Mouse (Mus musculus): ENCODE results near the gene Elob. TPM values are rescaled to one million over a fixed set of nuclear protein-coding genes. Genes with fewer than 3 reads are reported as not detected.

Elob gene
- 116 TPM for polyA plus RNA-seq (2015; fragmentation: Illumina TruSeq; extraction: RNeasy Lipid Tissue Mini Kit (QIAGEN cat#74804); ENCODE audit: insufficient read depth, low read depth, low replicate concordance)

GRCm38 (mm10) chr17:23829064-23829619 is at the start of gene Elob:
Gene Elob, minus strand, starts transcription at chr17:23829136.

GRCm38 (mm10) chr17:23867756-23868155 is 38.8 kb upstream of the Elob start, which contains the start of gene Prss21:
Gene Prss21, plus strand, starts transcription at chr17:23868056.

GRCm38 (mm10) chr17:23843812-23844273 is 14.9 kb upstream of the Elob start, which contains the start of the genes Prss32 and Prss41:
Gene Prss32, plus strand, starts transcription at chr17:23843855.
Gene Prss41, minus strand, starts transcription at chr17:23844172.

GRCm38 (mm10) chr17:23836006-23836575 is 7.2 kb upstream of the Elob start, which contains the start of gene Prss33:
Gene Prss33, minus strand, starts transcription at chr17:23836056.

GRCm38 (mm10) chr17:23790269-23791078 is 38.5 kb downstream of the Elob start, which contains the start of gene Srrm2:
Gene Srrm2, plus strand, starts transcription at chr17:23790532.

GRCm38 (mm10) chr17:23785561-23786471 is 43.1 kb downstream of the Elob start, which contains the start of gene Flywch2:
Gene Flywch2, minus strand, starts transcription at chr17:23786081.

Other genes with a start within 250 kb of the Elob start
- gene Zfp13, start 229.6 kb downstream of the Elob start, polyA plus RNA-seq (2015; fragmentation: Illumina TruSeq; extraction: RNeasy Lipid Tissue Mini Kit (QIAGEN cat#74804); ENCODE audit: insufficient read depth, low read depth, low replicate concordance), result 4.2 TPM
- not detected for gene Zscan10, start 228.3 kb downstream of the Elob start, polyA plus RNA-seq (2015; fragmentation: Illumina TruSeq; extraction: RNeasy Lipid Tissue Mini Kit (QIAGEN cat#74804); ENCODE audit: insufficient read depth, low read depth, low replicate concordance)
- 0.24 TPM for gene Mmp25, start 183.9 kb downstream of the Elob start, polyA plus RNA-seq (2015; fragmentation: Illumina TruSeq; extraction: RNeasy Lipid Tissue Mini Kit (QIAGEN cat#74804); ENCODE audit: insufficient read depth, low read depth, low replicate concordance)
- gene Bicdl2, start 168.6 kb downstream of the Elob start, polyA plus RNA-seq (2015; fragmentation: Illumina TruSeq; extraction: RNeasy Lipid Tissue Mini Kit (QIAGEN cat#74804); ENCODE audit: insufficient read depth, low read depth, low replicate concordance), result 2.9 TPM
- 44.8 TPM for gene Hcfc1r1, start 155.5 kb downstream of the Elob start, polyA plus RNA-seq (2015; fragmentation: Illumina TruSeq; extraction: RNeasy Lipid Tissue Mini Kit (QIAGEN cat#74804); ENCODE audit: insufficient read depth, low read depth, low replicate concordance)
- 3.1 TPM for gene Thoc6, start 155.3 kb downstream of the Elob start, polyA plus RNA-seq (2015; fragmentation: Illumina TruSeq; extraction: RNeasy Lipid Tissue Mini Kit (QIAGEN cat#74804); ENCODE audit: insufficient read depth, low read depth, low replicate concordance)
- 9.0 TPM for gene Tnfrsf12a, start 151.7 kb downstream of the Elob start, polyA plus RNA-seq (2015; fragmentation: Illumina TruSeq; extraction: RNeasy Lipid Tissue Mini Kit (QIAGEN cat#74804); ENCODE audit: insufficient read depth, low read depth, low replicate concordance)
- gene Cldn6, start 149.9 kb downstream of the Elob start, polyA plus RNA-seq (2015; fragmentation: Illumina TruSeq; extraction: RNeasy Lipid Tissue Mini Kit (QIAGEN cat#74804); ENCODE audit: insufficient read depth, low read depth, low replicate concordance), result 4.2 TPM
- gene Cldn9, start 145.1 kb downstream of the Elob start, polyA plus RNA-seq (2015; fragmentation: Illumina TruSeq; extraction: RNeasy Lipid Tissue Mini Kit (QIAGEN cat#74804); ENCODE audit: insufficient read depth, low read depth, low replicate concordance), result 3.5 TPM
- gene 1520401A03Rik, start 106.4 kb downstream of the Elob start, polyA plus RNA-seq (2015; fragmentation: Illumina TruSeq; extraction: RNeasy Lipid Tissue Mini Kit (QIAGEN cat#74804); ENCODE audit: insufficient read depth, low read depth, low replicate concordance), result not detected
- gene Pkmyt1, start 102.8 kb downstream of the Elob start, polyA plus RNA-seq (2015; fragmentation: Illumina TruSeq; extraction: RNeasy Lipid Tissue Mini Kit (QIAGEN cat#74804); ENCODE audit: insufficient read depth, low read depth, low replicate concordance), result 3.3 TPM
- gene Paqr4, start 88.3 kb downstream of the Elob start, polyA plus RNA-seq (2015; fragmentation: Illumina TruSeq; extraction: RNeasy Lipid Tissue Mini Kit (QIAGEN cat#74804); ENCODE audit: insufficient read depth, low read depth, low replicate concordance), result 5.0 TPM
- not detected for gene Kremen2, start 83.3 kb downstream of the Elob start, polyA plus RNA-seq (2015; fragmentation: Illumina TruSeq; extraction: RNeasy Lipid Tissue Mini Kit (QIAGEN cat#74804); ENCODE audit: insufficient read depth, low read depth, low replicate concordance)
- 9.7 TPM for gene Flywch1, start 57.5 kb downstream of the Elob start, polyA plus RNA-seq (2015; fragmentation: Illumina TruSeq; extraction: RNeasy Lipid Tissue Mini Kit (QIAGEN cat#74804); ENCODE audit: insufficient read depth, low read depth, low replicate concordance)
- 1.3 TPM for gene Flywch2, start 43.1 kb downstream of the Elob start, polyA plus RNA-seq (2015; fragmentation: Illumina TruSeq; extraction: RNeasy Lipid Tissue Mini Kit (QIAGEN cat#74804); ENCODE audit: insufficient read depth, low read depth, low replicate concordance)
- 176 TPM for gene Srrm2, start 38.6 kb downstream of the Elob start, polyA plus RNA-seq (2015; fragmentation: Illumina TruSeq; extraction: RNeasy Lipid Tissue Mini Kit (QIAGEN cat#74804); ENCODE audit: insufficient read depth, low read depth, low replicate concordance)
- gene Prss33, start 6.9 kb upstream of the Elob start, polyA plus RNA-seq (2015; fragmentation: Illumina TruSeq; extraction: RNeasy Lipid Tissue Mini Kit (QIAGEN cat#74804); ENCODE audit: insufficient read depth, low read depth, low replicate concordance), result not detected
- gene Prss32, start 14.7 kb upstream of the Elob start, polyA plus RNA-seq (2015; fragmentation: Illumina TruSeq; extraction: RNeasy Lipid Tissue Mini Kit (QIAGEN cat#74804); ENCODE audit: insufficient read depth, low read depth, low replicate concordance), result not detected
- gene Prss41, start 15.0 kb upstream of the Elob start, polyA plus RNA-seq (2015; fragmentation: Illumina TruSeq; extraction: RNeasy Lipid Tissue Mini Kit (QIAGEN cat#74804); ENCODE audit: insufficient read depth, low read depth, low replicate concordance), result not detected
- gene Prss21, start 38.9 kb upstream of the Elob start, polyA plus RNA-seq (2015; fragmentation: Illumina TruSeq; extraction: RNeasy Lipid Tissue Mini Kit (QIAGEN cat#74804); ENCODE audit: insufficient read depth, low read depth, low replicate concordance), result not detected
- not detected for gene Dcpp1, start 51.7 kb upstream of the Elob start, polyA plus RNA-seq (2015; fragmentation: Illumina TruSeq; extraction: RNeasy Lipid Tissue Mini Kit (QIAGEN cat#74804); ENCODE audit: insufficient read depth, low read depth, low replicate concordance)
- not detected for gene Dcpp2, start 51.7 kb upstream of the Elob start, polyA plus RNA-seq (2015; fragmentation: Illumina TruSeq; extraction: RNeasy Lipid Tissue Mini Kit (QIAGEN cat#74804); ENCODE audit: insufficient read depth, low read depth, low replicate concordance)
- gene Dcpp3, start 88.3 kb upstream of the Elob start, polyA plus RNA-seq (2015; fragmentation: Illumina TruSeq; extraction: RNeasy Lipid Tissue Mini Kit (QIAGEN cat#74804); ENCODE audit: insufficient read depth, low read depth, low replicate concordance), result not detected
- gene Sbp, start 112.5 kb upstream of the Elob start, polyA plus RNA-seq (2015; fragmentation: Illumina TruSeq; extraction: RNeasy Lipid Tissue Mini Kit (QIAGEN cat#74804); ENCODE audit: insufficient read depth, low read depth, low replicate concordance), result not detected
- not detected for gene Sbpl, start 126.1 kb upstream of the Elob start, polyA plus RNA-seq (2015; fragmentation: Illumina TruSeq; extraction: RNeasy Lipid Tissue Mini Kit (QIAGEN cat#74804); ENCODE audit: insufficient read depth, low read depth, low replicate concordance)
- gene Prss30, start 151.4 kb upstream of the Elob start, polyA plus RNA-seq (2015; fragmentation: Illumina TruSeq; extraction: RNeasy Lipid Tissue Mini Kit (QIAGEN cat#74804); ENCODE audit: insufficient read depth, low read depth, low replicate concordance), result not detected
- not detected for gene Prss22, start 169.0 kb upstream of the Elob start, polyA plus RNA-seq (2015; fragmentation: Illumina TruSeq; extraction: RNeasy Lipid Tissue Mini Kit (QIAGEN cat#74804); ENCODE audit: insufficient read depth, low read depth, low replicate concordance)
- not detected for gene Prss27, start 209.0 kb upstream of the Elob start, polyA plus RNA-seq (2015; fragmentation: Illumina TruSeq; extraction: RNeasy Lipid Tissue Mini Kit (QIAGEN cat#74804); ENCODE audit: insufficient read depth, low read depth, low replicate concordance)
- gene Kctd5, start 244.3 kb upstream of the Elob start, polyA plus RNA-seq (2015; fragmentation: Illumina TruSeq; extraction: RNeasy Lipid Tissue Mini Kit (QIAGEN cat#74804); ENCODE audit: insufficient read depth, low read depth, low replicate concordance), result 3.1 TPM

Measured in pancreas, adult 10 weeks (tissue).